Mouse (Mus musculus) urinary bladder, adult 2 months (tissue): ENCODE results near the gene Ttf2. TPM values are rescaled to one million over a fixed set of nuclear protein-coding genes. Genes with fewer than 3 reads are reported as not detected.

Source experiments
- DNase-seq: peaks from one replicate; pipeline ENCODE4 v3.0.0; 2022; ENCODE audit warnings: low spot score
- polyA plus RNA-seq: library from polyadenylated mRNA; depleted of rRNA; stranded (reverse); fragments of >200 nt; gene quantifications from 2 replicates; pipeline ENCODE4 v1.2.3, GENCODE M21; 2012; rRNA removed

Ttf2 gene
- polyA plus RNA-seq, 1 experiment, result 8.2 TPM

GRCm38 (mm10) chr3:100911498-100912213, 57.8 kb downstream of the Ttf2 start:
- no peak for DNase-seq

DNA sequence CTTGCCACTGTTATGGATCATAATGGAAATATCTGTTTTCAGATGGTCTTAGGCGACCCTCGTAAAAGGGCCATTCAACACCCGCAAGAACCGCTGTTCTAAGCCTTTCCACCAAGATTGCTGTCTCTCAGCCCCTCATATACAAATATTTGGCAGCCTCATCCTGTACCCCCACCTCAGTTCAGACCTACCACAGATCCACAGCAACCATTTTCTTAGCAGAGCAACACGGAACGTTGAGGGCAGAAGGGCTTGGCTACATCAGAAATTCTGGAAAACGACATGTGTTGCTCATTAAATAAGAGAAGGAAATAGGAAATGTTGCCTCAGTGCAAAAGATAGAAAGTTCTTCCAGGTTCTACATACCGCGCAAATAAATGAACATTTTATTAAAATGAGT, 58.4 kb downstream of the Ttf2 start:
- no peak for DNase-seq

GRCm38 (mm10) chr3:100910621-100911020, 58.8 kb downstream of the Ttf2 start:
- no peak for DNase-seq

DNA sequence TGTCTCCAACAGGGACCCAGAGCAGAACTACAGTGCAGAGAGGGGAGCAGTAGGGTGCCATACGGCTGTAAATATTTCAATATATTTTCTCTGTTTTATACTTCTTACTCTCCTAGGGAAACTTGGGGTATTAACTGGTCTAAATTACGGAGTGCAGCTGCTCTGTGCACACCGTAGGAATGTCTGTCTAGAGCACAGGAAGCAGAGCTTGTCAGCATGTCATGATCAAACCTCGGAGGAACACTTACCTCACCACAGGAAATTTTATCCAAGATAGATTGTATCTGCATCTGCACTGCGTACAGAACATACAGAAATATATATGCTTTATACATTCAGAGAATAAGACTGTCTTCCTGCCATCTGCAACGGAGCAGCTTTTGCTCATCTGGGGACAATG, 60.9 kb downstream of the Ttf2 start:
- no peak for DNase-seq

DNA sequence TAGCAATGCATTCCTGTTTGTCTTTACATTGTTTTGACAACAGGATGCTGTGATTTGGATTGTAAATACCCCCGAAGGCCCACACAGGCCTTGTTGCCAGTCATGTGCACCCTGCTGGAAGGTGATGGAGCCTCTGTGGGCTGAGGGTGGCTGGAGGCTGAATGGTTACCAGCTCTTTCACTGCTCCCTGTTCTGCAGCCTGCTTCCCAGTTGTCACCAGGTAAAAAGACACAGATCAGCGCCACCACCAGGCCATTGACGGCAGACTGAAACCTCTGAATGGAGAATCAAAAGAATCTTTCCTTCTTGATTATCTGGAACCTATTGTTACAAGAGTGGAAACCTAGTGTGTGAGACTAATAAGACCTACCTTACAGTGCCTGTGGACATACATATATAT, 62.5 kb downstream of the Ttf2 start:
- DNase-seq, result no peak

DNA sequence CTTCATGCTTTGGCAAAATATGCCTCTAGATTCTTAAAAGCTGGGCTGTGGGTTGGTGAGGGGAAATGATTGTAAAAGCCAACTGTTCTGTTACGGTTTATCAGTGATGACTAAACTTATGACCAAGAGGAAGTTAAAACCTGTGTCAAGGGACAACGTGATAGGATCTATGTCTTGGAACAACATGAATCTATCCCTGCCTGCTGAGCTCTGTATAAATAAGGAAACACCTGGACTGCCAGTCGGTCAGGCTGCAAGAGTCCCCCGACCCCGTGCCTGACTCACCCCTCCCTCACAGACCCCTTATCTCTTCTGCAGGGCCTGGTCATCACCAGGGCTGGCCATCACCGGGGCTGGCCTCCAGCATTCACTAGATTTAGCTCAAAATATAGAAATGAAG, 63.3 kb downstream of the Ttf2 start:
- no peak for DNase-seq

- no peak for DNase-seq
Observed at GRCm38 (mm10) chr3:100895500-100895899, 74.0 kb downstream of the Ttf2 start.

GRCm38 (mm10) chr3:100892383-100893335, 76.8 kb downstream of the Ttf2 start:
- no peak for DNase-seq

GRCm38 (mm10) chr3:100890406-100890805, 79.1 kb downstream of the Ttf2 start:
- no peak for DNase-seq

- DNase-seq, result no peak
Observed at GRCm38 (mm10) chr3:100889234-100889633, 80.2 kb downstream of the Ttf2 start.

Other genes with a start within 250 kb of the Ttf2 start
- 1.9 and 2.7 TPM in 2 replicates for gene Vtcn1, start 144.2 kb downstream of the Ttf2 start, polyA plus RNA-seq
- gene Trim45, start 47.5 kb downstream of the Ttf2 start, polyA plus RNA-seq, result 7.0 and 7.8 TPM in 2 replicates
- 0.09 and 0.19 TPM in 2 replicates for gene Cd101, start 59.9 kb upstream of the Ttf2 start, polyA plus RNA-seq
- 31.0 and 62.3 TPM in 2 replicates for gene Ptgfrn, start 140.6 kb upstream of the Ttf2 start, polyA plus RNA-seq